Mouse (Mus musculus) G1E (cell line): ENCODE measurements at regions not wholly inside any gene's neighbourhood (a gene's known extent, or its start where the extent isn't known, plus 50 kb on each side); places are given as distances from the start of the nearest gene placed in this dataset.
A peak's percentile ranks its signal among the peaks of the same experiment; 100 is the strongest.

Source experiments
- CTCF ChIP-seq: IDR thresholded peaks from 2 replicates; pipeline ENCODE4 v1.5.1; 2012; ENCODE audit warnings: low read depth, low read length, inconsistent platforms, mixed read lengths
- GATA1 ChIP-seq: IDR thresholded peaks from 2 replicates; pipeline ENCODE4 v1.6.1; 2012; ENCODE audit warnings: borderline replicate concordance, low read length, inconsistent platforms, mixed read lengths
- GATA2 ChIP-seq: IDR thresholded peaks from 2 replicates; pipeline ENCODE4 v1.6.1; 2012; ENCODE audit warnings: low read depth, low read length, inconsistent platforms, borderline replicate concordance
- POLR2AphosphoS5 ChIP-seq: IDR thresholded peaks from 2 replicates; pipeline ENCODE4 v1.6.1; 2012; ENCODE audit warnings: low read depth, low read length, inconsistent platforms; ENCODE audit not compliant: insufficient replicate concordance
- TAL1 ChIP-seq: conservative IDR thresholded peaks from 2 replicates; pipeline ENCODE4 v1.6.1; 2012; ENCODE audit warnings: low read depth, low read length, inconsistent platforms, mixed read lengths

DNA sequence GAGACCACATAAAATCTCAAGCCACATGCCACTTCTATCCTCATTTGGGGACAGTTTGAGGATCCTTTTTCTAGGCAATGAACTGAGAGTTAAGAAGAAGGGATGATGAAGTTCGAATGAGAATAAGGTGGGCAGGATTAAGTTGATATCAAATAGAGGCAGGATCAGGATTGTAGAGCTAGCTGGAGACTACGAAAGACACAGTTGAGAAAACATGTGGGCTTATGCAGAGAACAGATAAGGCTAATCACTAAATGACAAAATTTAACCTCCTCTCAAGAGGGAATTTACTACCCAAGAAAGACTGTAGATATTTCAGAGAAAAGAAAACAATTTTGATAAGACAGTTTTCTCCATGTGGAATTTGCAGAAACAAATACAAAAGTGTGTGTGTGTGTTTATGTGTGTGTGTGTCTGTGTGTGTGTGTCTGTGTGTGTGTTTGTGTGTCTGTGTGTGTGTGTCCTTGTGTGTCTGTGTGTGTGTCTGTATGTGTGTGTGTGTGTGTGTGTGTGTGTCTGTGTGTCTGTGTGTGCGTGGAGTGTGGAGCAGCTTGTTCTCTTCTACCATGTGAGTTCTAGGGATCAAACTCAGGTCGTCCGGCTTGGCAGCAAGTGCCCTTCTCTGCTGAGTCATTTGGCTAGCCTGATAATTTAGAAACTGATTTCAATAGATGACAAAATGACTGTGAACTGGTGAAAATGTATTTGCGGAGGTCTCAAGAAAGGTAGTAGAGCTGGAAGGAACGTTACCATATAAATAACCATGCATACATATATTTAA, 291.5 kb upstream of the Nat3 start:
- TF ChIP-seq CTCF = no peak
- peak; percentile 64 for TF ChIP-seq TAL1
- no peak for TF ChIP-seq GATA1
- no peak for TF ChIP-seq GATA2
- no peak for TF ChIP-seq POLR2AphosphoS5
